ENCODE assay signal across 7 mouse cellular contexts in genomic region chr12:86891786-86892702, GRCm38 (mm10). TPM values are rescaled to one million over a fixed set of nuclear protein-coding genes. Genes with fewer than 3 reads are reported as not detected.
DNase-seq lines count a peak whose midpoint lies in the region; ATAC-seq and TF ChIP-seq lines count a peak whose summit lies in the region.

No protein-coding gene starts in this region.

- DNase-seq in MN1 (ENCODE audit: low spot score): peak; percentile 70
- peak; percentile 73 for DNase-seq in c-Kit-positive CD71-positive TER-119-positive erythroid progenitor cells, embryonic 14.5 days (ENCODE audit: low spot score)
- peak; percentile 91 for DNase-seq in left cerebral cortex, postnatal 4 days
- DNase-seq in mesoderm, embryonic 11.5 days (ENCODE audit: low read depth, low spot score): peak; percentile 67

- under 1% methylated on average over 37 of the region's 37 CpGs for WGBS in forebrain, embryonic 15.5 days
- under 1% methylated on average over 35 of the region's 37 CpGs for WGBS in hindbrain, embryonic 13.5 days
- WGBS in small intestine, adult 2 months: 5% methylated on average over 37 of the region's 37 CpGs

- no peak for TF ChIP-seq CTCF in small intestine, adult 2 months (IDR thresholded peaks at IDR 0.05; ENCODE audit: extremely low read depth, insufficient read length, insufficient replicate concordance, low read depth, low read length)

- peak overlapping the region; percentile 100 for H3K27ac ChIP-seq in forebrain, embryonic 15.5 days (replicated peaks)
- H3K27ac ChIP-seq in hindbrain, embryonic 13.5 days: peak overlapping the region; percentile 99
- H3K27ac ChIP-seq in small intestine, adult 2 months (ENCODE audit: insufficient read depth, low read depth, low read length): peak overlapping the region; percentile 92

- H3K4me3 ChIP-seq in forebrain, embryonic 15.5 days: peak overlapping the region; percentile 36
- peak overlapping the region; percentile 25 for H3K4me3 ChIP-seq in hindbrain, embryonic 13.5 days
- peak overlapping the region; percentile 62 for H3K4me3 ChIP-seq in small intestine, adult 2 months (ENCODE audit: low read depth, low read length)

- peak; percentile 37 for TF ChIP-seq POLR2A in small intestine, adult 2 months (IDR thresholded peaks at IDR 0.05; ENCODE audit: low read depth, low read length)

- no peaks in the 10 kb centered on the region for H3K27me3 ChIP-seq in forebrain, embryonic 15.5 days
- H3K27me3 ChIP-seq in hindbrain, embryonic 13.5 days: no peaks in the 10 kb centered on the region
- no peaks in the 10 kb centered on the region for H3K27me3 ChIP-seq in small intestine, adult 2 months (ENCODE audit: control insufficient read depth, insufficient read depth, low read length)

- ATAC-seq in forebrain, embryonic 15.5 days (replicated peaks): 0 out of 2 replicates have a peak, but pooled peaks have one; percentile 8
- no peak for ATAC-seq in hindbrain, embryonic 13.5 days (ENCODE audit: low FRiP score)

- peak overlapping the region; percentile 60 for H3K9ac ChIP-seq in forebrain, embryonic 15.5 days (replicated peaks)
- peak overlapping the region; percentile 72 for H3K9ac ChIP-seq in hindbrain, embryonic 13.5 days

- intact Hi-C loops in left cerebral cortex, postnatal 4 days (cut with DNase I): no loop called here

- H3K4me2 ChIP-seq in forebrain, embryonic 15.5 days (replicated peaks): peak overlapping the region; percentile 70
- H3K4me2 ChIP-seq in hindbrain, embryonic 13.5 days: peak overlapping the region; percentile 65

- H3K4me1 ChIP-seq in forebrain, embryonic 15.5 days: peaks cover 93% of the 10 kb centered on the region
- peaks cover 93% of the 10 kb centered on the region for H3K4me1 ChIP-seq in hindbrain, embryonic 13.5 days (replicated peaks)
- peaks cover 37% of the 10 kb centered on the region for H3K4me1 ChIP-seq in small intestine, adult 2 months (ENCODE audit: control insufficient read depth, insufficient read depth, insufficient read length, low read length)

- H3K36me3 ChIP-seq in forebrain, embryonic 15.5 days: no peaks in the 10 kb centered on the region
- H3K36me3 ChIP-seq in hindbrain, embryonic 13.5 days: no peaks in the 10 kb centered on the region
- no peaks in the 10 kb centered on the region for H3K36me3 ChIP-seq in small intestine, adult 2 months (ENCODE audit: control insufficient read depth, insufficient read depth, low read length)

- no peaks in the 10 kb centered on the region for H3K9me3 ChIP-seq in forebrain, embryonic 15.5 days
- no peaks in the 10 kb centered on the region for H3K9me3 ChIP-seq in hindbrain, embryonic 13.5 days

RNA-seq across cellular contexts. Expression of gene Irf2bpl, which starts 7.4 kb away (rescaled TPM):
- polyA plus RNA-seq in forebrain, embryonic 15.5 days (2015; fragmentation: Nextera tagmentation; extraction: Ambion mirVana): 94.9 and 95.8 TPM in 2 replicates
- polyA plus RNA-seq in hindbrain, embryonic 13.5 days (2015; fragmentation: Nextera tagmentation; extraction: Ambion mirVana): 66.4 and 70.0 TPM in 2 replicates
- 100 to 1,000 TPM; 124 to 127 TPM for total RNA-seq in left cerebral cortex, postnatal 4 days (2021)
- polyA plus RNA-seq in small intestine, adult 2 months (2012; rRNA removed): 17.5 and 30.5 TPM in 2 replicates

RNA-seq across cellular contexts. Expression of gene Cipc, which starts 54.8 kb away (rescaled TPM):
- polyA plus RNA-seq in forebrain, embryonic 15.5 days (2015; fragmentation: Nextera tagmentation; extraction: Ambion mirVana): 53.6 and 55.3 TPM in 2 replicates
- polyA plus RNA-seq in hindbrain, embryonic 13.5 days (2015; fragmentation: Nextera tagmentation; extraction: Ambion mirVana): 44.1 and 45.4 TPM in 2 replicates
- total RNA-seq in left cerebral cortex, postnatal 4 days (2021): 10 to 100 TPM; 56.9 to 60.6 TPM
- 7.9 and 16.3 TPM in 2 replicates for polyA plus RNA-seq in small intestine, adult 2 months (2012; rRNA removed)
